Mouse (Mus musculus) liver, adult 2 months (tissue): ENCODE results near the gene Vrk1.

Source experiments
- CTCF ChIP-seq: fragments of 200-500 bp; IDR thresholded peaks from 2 replicates; pipeline ENCODE4 v1.5.1; 2011; ENCODE audit warnings: low read depth, low read length, control low read depth
- POLR2A ChIP-seq: fragments of 200-500 bp; IDR thresholded peaks from 2 replicates; pipeline ENCODE4 v1.6.1; 2011; ENCODE audit warnings: low read length, control low read depth; ENCODE audit not compliant: insufficient read depth; ENCODE audit errors: extremely low read depth

- TF ChIP-seq CTCF (no peak), POLR2A (no peak)
Measured at GRCm38 (mm10) chr12:105960592-105961330, 49.3 kb upstream of the Vrk1 start.
